Mouse (Mus musculus) midbrain, embryonic 14.5 days (tissue): ENCODE data around the gene B3gnt3. TPM values are rescaled to one million over a fixed set of nuclear protein-coding genes. Genes with fewer than 3 reads are reported as not detected.
A peak's percentile ranks its signal among the peaks of the same experiment; 100 is the strongest.

Experiments used
- ATAC-seq: fragments of 200-750 bp; cut with Nextera tagmentation; 2 replicates; pipeline ENCODE4 v1.8.0; 2017; ENCODE audit warnings: moderate number of reproducible peaks, moderate library complexity; ENCODE audit not compliant: low FRiP score, low TSS enrichment
- DNase-seq: peaks from one replicate; pipeline ENCODE4 v3.0.0-alpha.2; 2015
- H3K27ac ChIP-seq: fragments of 300-500 bp; sonication (generic); replicated peaks from 2 replicates; pipeline ENCODE4 v1.5.1; 2014; ENCODE audit warnings: mild to moderate bottlenecking, low read depth, low read length, moderate library complexity
- H3K27me3 ChIP-seq: fragments of 300-500 bp; sonication (generic); 2 replicates; pipeline ENCODE4 v1.6.1; 2014; ENCODE audit warnings: low read length, control low read depth, mixed read lengths; ENCODE audit not compliant: control insufficient read depth, insufficient read depth
- H3K36me3 ChIP-seq: fragments of 300-500 bp; sonication (generic); 2 replicates; pipeline ENCODE4 v1.6.1; 2014; ENCODE audit warnings: low read length, control low read depth; ENCODE audit not compliant: control insufficient read depth, insufficient read depth
- H3K4me1 ChIP-seq: fragments of 300-500 bp; sonication (generic); 2 replicates; pipeline ENCODE4 v1.6.1; 2014; ENCODE audit warnings: mild to moderate bottlenecking, antibody characterized with exemption, low read length, control low read depth; ENCODE audit not compliant: control insufficient read depth, insufficient read depth
- H3K4me2 ChIP-seq: fragments of 300-500 bp; sonication (generic); 2 replicates; pipeline ENCODE4 v1.6.1; 2014; ENCODE audit warnings: mild to moderate bottlenecking, low read length, moderate library complexity
- H3K4me3 ChIP-seq: fragments of 300-500 bp; sonication (generic); replicated peaks from 2 replicates; pipeline ENCODE4 v1.5.1; 2014; ENCODE audit warnings: low read depth, low read length
- H3K9ac ChIP-seq: fragments of 300-500 bp; sonication (generic); replicated peaks from 2 replicates; pipeline ENCODE4 v1.6.1; 2014; ENCODE audit warnings: mild to moderate bottlenecking, low read length, moderate library complexity
- H3K9me3 ChIP-seq: fragments of 300-500 bp; sonication (generic); 2 replicates; pipeline ENCODE4 v1.6.1; 2016; ENCODE audit warnings: low read length, control low read depth, mixed read lengths; ENCODE audit not compliant: control insufficient read depth
- WGBS: fragments of 180-500 bp; shearing (Covaris S2); extraction: QIAGEN DNeasy Blood & Tissue Kit; methylation state at CpG from one replicate; pipeline ENCODE4 v1.1.7; 2014; 5-methylcytosine and 5-hydroxymethylcytosine counted together
- polyA plus RNA-seq: library from polyadenylated mRNA; unstranded; fragments of >200 nt; fragmentation: Nextera tagmentation; extraction: Ambion mirVana; gene quantifications from 2 replicates; pipeline ENCODE4 v1.2.1, GENCODE M21; 2014

The B3gnt3 gene
- polyA plus RNA-seq, 1 experiment from 2014 or later, result 0.20 TPM

DNA sequence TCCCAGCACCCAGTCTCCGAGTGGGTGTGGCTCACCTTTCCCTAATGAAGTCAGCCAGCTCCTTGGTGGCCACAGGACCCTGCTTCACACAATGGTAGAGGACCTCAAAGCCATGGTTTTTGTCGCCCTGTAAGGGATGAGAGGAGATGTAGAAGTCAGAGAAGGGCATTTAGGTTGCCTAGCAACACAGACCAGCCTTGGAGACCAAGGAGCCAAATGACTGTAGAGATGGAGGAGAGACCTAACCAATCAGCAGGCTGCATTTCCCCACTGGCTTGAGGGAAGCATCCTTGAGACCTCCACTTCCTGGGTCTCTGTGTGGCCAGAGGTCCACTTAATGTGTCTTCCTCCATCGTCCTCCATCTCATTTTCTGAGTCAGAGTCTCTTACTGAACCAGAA is 16.7 kb upstream of the B3gnt3 start:
- Histone ChIP-seq H3K27ac (no peak overlapping the region), H3K4me2 (no peak overlapping the region), H3K9ac (no peak overlapping the region), H3K36me3 (peaks cover 48% of the 10 kb centered on the region), H3K27me3 (no peaks in the 10 kb centered on the region), H3K9me3 (no peaks in the 10 kb centered on the region), H3K4me3 (no peak overlapping the region), H3K4me1 (peaks cover 45% of the 10 kb centered on the region)
- DNase-seq, result peak; percentile 49
- 26% methylated on average over 3 of the region's 3 CpGs for WGBS
- no peak for ATAC-seq

DNA sequence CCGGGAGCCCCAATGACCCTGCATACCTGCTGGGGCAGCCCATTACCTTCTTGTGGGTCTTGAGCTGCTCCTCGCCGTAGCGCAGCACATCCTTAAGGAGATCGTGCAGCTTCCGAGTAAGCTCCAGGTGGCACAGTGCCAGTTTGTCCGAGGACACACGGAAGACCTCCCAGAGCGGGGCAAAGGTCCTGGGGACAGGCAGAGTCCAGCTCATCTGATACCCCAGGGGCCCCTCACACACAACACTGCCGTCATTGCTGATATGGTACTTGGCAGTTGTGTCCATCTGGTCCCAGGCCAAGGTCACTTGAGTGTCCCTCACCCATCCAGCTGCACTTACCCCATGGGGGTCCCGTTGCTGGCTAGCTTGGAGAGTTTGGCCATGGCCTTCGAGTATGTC is 15.5 kb upstream of the B3gnt3 start:
- peaks cover 40% of the 10 kb centered on the region for H3K4me1 ChIP-seq
- peaks cover 60% of the 10 kb centered on the region for H3K36me3 ChIP-seq
- no peak overlapping the region for H3K4me2 ChIP-seq
- no peak for ATAC-seq
- no peak overlapping the region for H3K27ac ChIP-seq
- no peak overlapping the region for H3K4me3 ChIP-seq
- DNase-seq, result no peak
- H3K27me3 ChIP-seq, result no peaks in the 10 kb centered on the region
- H3K9me3 ChIP-seq, result no peaks in the 10 kb centered on the region
- WGBS, result 91% methylated on average over 12 of the region's 12 CpGs
- H3K9ac ChIP-seq, result no peak overlapping the region

DNA sequence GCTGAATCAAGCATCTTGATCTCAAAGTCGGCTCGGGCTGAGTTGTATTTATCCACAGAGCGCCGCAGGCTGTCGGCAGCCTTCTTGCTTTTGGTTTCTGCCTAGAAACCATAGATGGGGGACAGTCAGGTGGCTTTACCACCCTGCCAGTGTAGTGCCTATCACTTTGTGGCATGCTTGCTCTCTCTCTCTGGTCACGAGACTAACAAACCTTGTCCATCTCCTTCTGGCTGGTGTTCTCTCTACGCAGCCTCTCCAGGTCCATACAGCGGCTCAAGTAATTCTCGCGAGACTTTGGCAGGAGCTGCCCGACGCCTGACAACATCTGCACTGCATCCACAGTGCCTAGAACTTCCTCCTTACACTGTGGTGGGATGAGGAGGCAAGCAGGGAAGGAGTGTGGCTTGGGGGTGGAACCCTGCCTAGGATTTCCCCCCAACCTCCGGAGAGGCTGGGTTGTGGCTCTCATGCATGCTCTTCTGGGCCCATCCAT is 15.0 kb upstream of the B3gnt3 start:
- 90% methylated on average over 13 of the region's 13 CpGs for WGBS
- ATAC-seq (no peak), DNase-seq (no peak)
- Histone ChIP-seq H3K4me1 (peaks cover 37% of the 10 kb centered on the region), H3K27me3 (no peaks in the 10 kb centered on the region), H3K9ac (no peak overlapping the region), H3K9me3 (no peaks in the 10 kb centered on the region), H3K4me2 (no peak overlapping the region), H3K36me3 (peaks cover 64% of the 10 kb centered on the region), H3K4me3 (no peak overlapping the region), H3K27ac (no peak overlapping the region)

DNA sequence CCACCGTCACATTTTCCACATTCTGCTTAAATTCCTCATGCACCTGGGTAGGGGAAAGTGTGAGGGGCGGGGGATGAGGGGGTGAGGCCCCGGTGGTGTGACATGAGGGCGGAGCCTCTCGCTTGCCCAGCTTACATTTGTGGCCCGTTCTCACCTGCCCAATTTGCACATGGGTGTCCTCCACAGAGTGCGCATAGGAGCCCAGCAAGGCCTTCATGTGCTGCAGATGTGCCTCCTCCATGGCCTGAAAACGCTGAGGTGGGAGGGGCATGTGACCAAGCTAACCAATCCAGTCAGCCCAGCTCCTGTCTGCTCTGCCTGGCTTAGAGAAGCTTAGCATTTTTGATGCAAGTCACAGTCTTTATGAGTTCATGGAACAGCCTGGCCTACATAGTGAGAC is 13.9 kb upstream of the B3gnt3 start:
- Histone ChIP-seq H3K4me1 (peaks cover 27% of the 10 kb centered on the region), H3K36me3 (peaks cover 71% of the 10 kb centered on the region), H3K27me3 (no peaks in the 10 kb centered on the region), H3K27ac (no peak overlapping the region), H3K4me2 (no peak overlapping the region), H3K9ac (no peak overlapping the region), H3K4me3 (no peak overlapping the region), H3K9me3 (no peaks in the 10 kb centered on the region)
- peak; percentile 36 for DNase-seq
- ATAC-seq, result no peak
- WGBS, result 60% methylated on average over 8 of the region's 8 CpGs

DNA sequence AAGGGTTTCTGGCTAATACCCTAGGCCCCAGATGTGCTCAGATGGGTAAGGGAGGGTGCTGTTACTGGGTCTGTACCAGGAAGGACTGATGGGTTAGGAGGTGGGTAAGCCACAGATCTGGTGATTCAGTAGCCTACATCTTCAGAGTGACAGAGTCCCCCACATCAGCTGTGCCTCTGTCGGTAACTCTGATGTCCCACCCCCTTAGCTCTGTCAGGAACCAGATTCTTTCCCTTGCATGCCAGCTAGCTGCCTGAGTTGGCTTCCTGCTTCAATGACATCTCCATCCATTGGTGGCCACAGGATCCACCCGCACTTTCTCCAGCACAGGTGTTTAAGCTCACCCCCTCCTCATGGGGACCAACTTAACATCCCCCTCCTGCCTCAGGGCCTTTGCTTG is 10.0 kb upstream of the B3gnt3 start:
- Histone ChIP-seq H3K27me3 (0 out of 2 replicates have a peak, but pooled peaks cover 3% of the 10 kb centered on the region), H3K4me3 (no peak overlapping the region), H3K36me3 (peaks cover 71% of the 10 kb centered on the region), H3K4me2 (no peak overlapping the region), H3K27ac (no peak overlapping the region), H3K4me1 (peaks cover 7% of the 10 kb centered on the region; the same call in 1 of the 2 replicates), H3K9me3 (no peaks in the 10 kb centered on the region), H3K9ac (no peak overlapping the region)
- DNase-seq (no peak), ATAC-seq (no peak)
- WGBS, result 85% methylated on average over 2 of the region's 2 CpGs

DNA sequence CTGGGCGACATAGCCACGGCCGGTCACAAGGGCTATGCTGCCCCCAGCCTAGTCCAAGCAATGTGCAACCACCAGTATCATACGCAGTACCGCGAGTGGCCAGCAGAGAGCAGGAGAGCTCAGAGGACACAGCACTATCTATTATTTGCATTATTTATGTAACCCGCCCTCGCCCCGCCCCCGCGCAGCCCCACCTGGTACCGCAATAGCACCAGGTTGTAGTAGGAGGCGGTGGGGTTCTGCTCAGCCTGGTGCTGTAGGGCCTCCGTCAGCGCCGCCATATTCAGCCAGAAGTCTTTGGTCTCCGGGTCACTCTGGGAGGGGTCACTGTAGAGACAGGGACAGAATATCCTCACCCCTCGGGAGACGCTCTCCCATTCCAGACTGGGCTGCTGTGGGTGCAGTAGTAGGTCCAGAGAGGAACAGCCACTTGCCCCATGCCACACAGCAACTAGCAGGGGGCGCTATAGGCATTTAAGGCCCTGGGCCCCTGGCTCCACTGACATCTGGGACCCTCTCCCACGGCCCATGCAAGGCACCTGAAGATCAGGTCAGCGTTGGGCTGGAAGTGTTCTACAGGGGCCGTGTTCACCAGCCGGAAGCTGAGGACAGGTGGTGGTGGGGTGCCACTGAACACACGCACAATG is 8.3 kb upstream of the B3gnt3 start:
- H3K9ac ChIP-seq, result 0 out of 2 replicates have a peak overlapping the region, but pooled peaks have one; percentile 26
- H3K4me2 ChIP-seq, result peak overlapping the region; percentile 47
- ATAC-seq (peak; percentile 70), DNase-seq (peak; percentile 92)
- 0 out of 2 replicates have a peak, but pooled peaks cover 3% of the 10 kb centered on the region for H3K27me3 ChIP-seq
- no peak overlapping the region for H3K27ac ChIP-seq
- peaks cover 56% of the 10 kb centered on the region for H3K36me3 ChIP-seq
- H3K4me3 ChIP-seq, result no peak overlapping the region; the same call in 1 of the 2 replicates
- H3K9me3 ChIP-seq, result no peaks in the 10 kb centered on the region
- 19% methylated on average over 25 of the region's 25 CpGs for WGBS
- peaks cover 7% of the 10 kb centered on the region; the same call in 1 of the 2 replicates for H3K4me1 ChIP-seq

DNA sequence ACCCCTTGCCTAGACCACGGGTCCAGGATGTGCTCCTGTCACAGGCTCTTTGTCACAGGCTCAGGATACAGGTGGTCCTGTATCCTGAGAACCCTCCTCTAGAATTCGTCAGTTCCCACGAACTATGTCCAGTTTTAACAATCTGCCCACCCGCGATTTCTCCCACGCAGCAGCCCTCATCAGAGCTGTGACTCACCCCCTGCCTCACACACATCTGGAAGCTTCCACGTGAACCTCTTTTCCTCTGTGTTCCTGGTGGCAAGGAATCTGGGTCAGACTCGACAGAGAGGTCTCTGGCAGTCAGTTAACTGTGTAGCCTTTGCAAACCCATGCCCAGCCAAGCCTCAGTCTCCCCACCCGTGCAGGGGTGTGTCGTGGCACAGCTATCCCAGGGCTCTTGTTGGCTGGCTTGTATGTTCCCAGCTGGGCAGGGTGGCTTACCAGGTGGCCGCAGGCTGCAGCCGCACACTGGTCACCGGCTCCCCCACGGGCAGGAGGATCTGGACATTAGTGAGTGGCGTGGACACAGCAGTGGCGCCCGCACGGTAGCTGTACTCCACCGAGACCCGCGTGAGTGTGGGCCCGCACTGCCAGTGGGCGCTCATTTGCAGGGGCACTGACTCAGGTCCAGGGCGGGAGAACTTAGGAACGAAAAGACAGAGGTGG is 7.7 kb upstream of the B3gnt3 start:
- H3K27me3 ChIP-seq, result 0 out of 2 replicates have a peak, but pooled peaks cover 3% of the 10 kb centered on the region
- no peak overlapping the region for H3K27ac ChIP-seq
- WGBS, result 43% methylated on average over 25 of the region's 25 CpGs
- H3K36me3 ChIP-seq, result peaks cover 50% of the 10 kb centered on the region
- no peak overlapping the region for H3K9ac ChIP-seq
- ATAC-seq, result peak; percentile 25
- no peak overlapping the region for H3K4me3 ChIP-seq
- H3K9me3 ChIP-seq, result no peaks in the 10 kb centered on the region
- no peak overlapping the region for H3K4me2 ChIP-seq
- DNase-seq, result no peak
- H3K4me1 ChIP-seq, result peaks cover 7% of the 10 kb centered on the region; the same call in 1 of the 2 replicates

DNA sequence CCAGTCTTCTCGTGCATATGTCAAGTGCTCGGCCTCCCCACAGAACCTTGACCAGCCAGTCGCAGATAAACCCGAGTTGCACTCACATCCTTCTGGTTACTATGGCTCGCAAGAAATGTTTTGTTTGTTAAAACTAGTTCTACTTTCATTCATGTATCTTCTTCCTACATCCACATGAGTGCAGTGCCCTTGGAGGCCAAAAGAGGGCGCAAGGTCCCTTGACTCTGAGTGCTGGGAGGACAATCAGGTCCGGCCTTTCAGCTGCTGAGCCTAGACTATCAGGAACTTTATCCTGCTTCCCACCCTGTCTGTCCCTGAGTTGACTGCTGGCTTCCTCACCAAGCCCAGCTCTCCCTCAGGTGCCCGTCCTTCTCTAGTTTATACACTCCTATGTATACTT is 6.3 kb upstream of the B3gnt3 start:
- Histone ChIP-seq H3K27me3 (peaks cover 6% of the 10 kb centered on the region; the same call in 1 of the 2 replicates), H3K4me3 (no peak overlapping the region), H3K9ac (no peak overlapping the region), H3K27ac (no peak overlapping the region), H3K9me3 (no peaks in the 10 kb centered on the region), H3K4me2 (no peak overlapping the region), H3K36me3 (peaks cover 36% of the 10 kb centered on the region), H3K4me1 (peaks cover 7% of the 10 kb centered on the region; the same call in 1 of the 2 replicates)
- DNase-seq, result peak; percentile 71
- 39% methylated on average over 8 of the region's 8 CpGs for WGBS
- ATAC-seq, result no peak
